Mouse (Mus musculus): ENCODE results near the gene Ncoa5. TPM values are rescaled to one million over a fixed set of nuclear protein-coding genes. Genes with fewer than 3 reads are reported as not detected.

The Ncoa5 gene
- polyA plus RNA-seq, 1 experiment from 2014 or later = 11.9 TPM

GRCm38 (mm10) chr2:164979749-164980148 lies 54.9 kb downstream of the Ncoa5 start:
- Histone ChIP-seq H3K4me3 (ENCODE audit: low read depth, low read length) (no peak overlapping the region), H3K27me3 (replicated peaks; ENCODE audit: control insufficient read depth, insufficient read depth, low read length) (no peaks in the 10 kb centered on the region), H3K9ac (ENCODE audit: low read depth, low read length) (no peak overlapping the region), H3K4me2 (replicated peaks; ENCODE audit: low read depth) (no peak overlapping the region), H3K36me3 (ENCODE audit: control insufficient read depth, insufficient read depth) (no peaks in the 10 kb centered on the region), H3K27ac (ENCODE audit: low read depth, low read length) (no peak overlapping the region), H3K9me3 (ENCODE audit: control insufficient read depth) (no peaks in the 10 kb centered on the region), H3K4me1 (replicated peaks; ENCODE audit: control insufficient read depth, insufficient read depth, low read length) (no peaks in the 10 kb centered on the region)
- ATAC-seq = no peak
- WGBS = 33% methylated on average over 7 of the region's 7 CpGs
- TF ChIP-seq CTCF (IDR thresholded peaks at IDR 0.05; ENCODE audit: low read depth) = no peak

- 85% methylated on average over 6 of the region's 6 CpGs for WGBS
- Histone ChIP-seq H3K4me3 (ENCODE audit: low read depth, low read length) (no peak overlapping the region), H3K9me3 (ENCODE audit: control insufficient read depth) (no peaks in the 10 kb centered on the region), H3K27me3 (replicated peaks; ENCODE audit: control insufficient read depth, insufficient read depth, low read length) (peaks cover 10% of the 10 kb centered on the region), H3K27ac (ENCODE audit: low read depth, low read length) (no peak overlapping the region), H3K9ac (ENCODE audit: low read depth, low read length) (no peak overlapping the region), H3K4me2 (replicated peaks; ENCODE audit: low read depth) (no peak overlapping the region), H3K36me3 (ENCODE audit: control insufficient read depth, insufficient read depth) (no peaks in the 10 kb centered on the region), H3K4me1 (replicated peaks; ENCODE audit: control insufficient read depth, insufficient read depth, low read length) (no peaks in the 10 kb centered on the region)
- ATAC-seq = no peak
- no peak for TF ChIP-seq CTCF (IDR thresholded peaks at IDR 0.05; ENCODE audit: low read depth)
These were observed 59.1 kb downstream of the Ncoa5 start for GRCm38 (mm10) chr2:164975611-164976010.

DNA sequence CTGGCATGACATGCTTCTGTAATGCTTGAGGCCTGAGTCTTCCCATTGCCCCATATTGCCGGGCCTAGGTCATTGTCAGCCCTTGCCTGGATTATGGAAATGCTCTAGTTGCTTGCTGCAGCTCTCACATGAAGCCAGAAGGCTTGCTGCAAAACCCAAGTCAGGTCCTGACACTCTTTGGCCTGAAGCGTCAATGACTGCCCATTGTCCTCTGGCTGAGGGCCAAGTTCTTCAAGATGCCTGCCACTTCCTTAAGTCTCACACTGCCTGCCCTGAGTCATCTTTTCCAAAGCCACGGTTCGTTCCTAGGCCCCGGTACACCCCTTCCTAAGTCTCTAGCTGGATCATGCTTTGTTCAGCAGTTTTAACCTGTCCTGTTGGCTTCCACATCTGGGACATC lies 62.0 kb downstream of the Ncoa5 start:
- Histone ChIP-seq H3K27ac (ENCODE audit: low read depth, low read length) (no peak overlapping the region), H3K9me3 (ENCODE audit: control insufficient read depth) (no peaks in the 10 kb centered on the region), H3K27me3 (replicated peaks; ENCODE audit: control insufficient read depth, insufficient read depth, low read length) (peaks cover 39% of the 10 kb centered on the region), H3K9ac (ENCODE audit: low read depth, low read length) (no peak overlapping the region), H3K36me3 (ENCODE audit: control insufficient read depth, insufficient read depth) (no peaks in the 10 kb centered on the region), H3K4me2 (replicated peaks; ENCODE audit: low read depth) (no peak overlapping the region), H3K4me1 (replicated peaks; ENCODE audit: control insufficient read depth, insufficient read depth, low read length) (no peaks in the 10 kb centered on the region), H3K4me3 (ENCODE audit: low read depth, low read length) (no peak overlapping the region)
- 56% methylated on average over 5 of the region's 5 CpGs for WGBS
- no peak for ATAC-seq
- TF ChIP-seq CTCF (IDR thresholded peaks at IDR 0.05; ENCODE audit: low read depth) = no peak

- Histone ChIP-seq H3K27me3 (replicated peaks; ENCODE audit: control insufficient read depth, insufficient read depth, low read length) (peaks cover 52% of the 10 kb centered on the region), H3K4me1 (replicated peaks; ENCODE audit: control insufficient read depth, insufficient read depth, low read length) (no peaks in the 10 kb centered on the region), H3K9me3 (ENCODE audit: control insufficient read depth) (no peaks in the 10 kb centered on the region), H3K9ac (ENCODE audit: low read depth, low read length) (no peak overlapping the region), H3K4me3 (ENCODE audit: low read depth, low read length) (no peak overlapping the region), H3K27ac (ENCODE audit: low read depth, low read length) (no peak overlapping the region), H3K4me2 (replicated peaks; ENCODE audit: low read depth) (no peak overlapping the region), H3K36me3 (ENCODE audit: control insufficient read depth, insufficient read depth) (no peaks in the 10 kb centered on the region)
- WGBS = 1% methylated on average over 42 of the region's 42 CpGs
- ATAC-seq = no peak
- no peak for TF ChIP-seq CTCF (IDR thresholded peaks at IDR 0.05; ENCODE audit: low read depth)
These were observed 64.0 kb downstream of the Ncoa5 start for GRCm38 (mm10) chr2:164970631-164971196.

GRCm38 (mm10) chr2:164969348-164969781 lies 65.3 kb downstream of the Ncoa5 start:
- Histone ChIP-seq H3K4me3 (ENCODE audit: low read depth, low read length) (no peak overlapping the region), H3K9ac (ENCODE audit: low read depth, low read length) (no peak overlapping the region), H3K36me3 (ENCODE audit: control insufficient read depth, insufficient read depth) (no peaks in the 10 kb centered on the region), H3K9me3 (ENCODE audit: control insufficient read depth) (no peaks in the 10 kb centered on the region), H3K4me1 (replicated peaks; ENCODE audit: control insufficient read depth, insufficient read depth, low read length) (no peaks in the 10 kb centered on the region), H3K27me3 (replicated peaks; ENCODE audit: control insufficient read depth, insufficient read depth, low read length) (peaks cover 52% of the 10 kb centered on the region), H3K4me2 (replicated peaks; ENCODE audit: low read depth) (no peak overlapping the region), H3K27ac (ENCODE audit: low read depth, low read length) (no peak overlapping the region)
- ATAC-seq = no peak
- WGBS = 6% methylated on average over 21 of the region's 21 CpGs
- TF ChIP-seq CTCF (IDR thresholded peaks at IDR 0.05; ENCODE audit: low read depth) = no peak

GRCm38 (mm10) chr2:164968451-164968851 lies 66.2 kb downstream of the Ncoa5 start:
- no peak for TF ChIP-seq CTCF (IDR thresholded peaks at IDR 0.05; ENCODE audit: low read depth)
- peak overlapping the region; percentile 18 for H3K4me3 ChIP-seq (ENCODE audit: low read depth, low read length)
- no peak overlapping the region for H3K27ac ChIP-seq (ENCODE audit: low read depth, low read length)
- no peak overlapping the region for H3K9ac ChIP-seq (ENCODE audit: low read depth, low read length)
- WGBS = under 1% methylated on average over 27 of the region's 29 CpGs
- H3K4me2 ChIP-seq (replicated peaks; ENCODE audit: low read depth) = peak overlapping the region; percentile 46
- ATAC-seq = 0 out of 2 replicates have a peak, but pooled peaks have one; percentile 43
- no peaks in the 10 kb centered on the region for H3K4me1 ChIP-seq (replicated peaks; ENCODE audit: control insufficient read depth, insufficient read depth, low read length)
- no peaks in the 10 kb centered on the region for H3K36me3 ChIP-seq (ENCODE audit: control insufficient read depth, insufficient read depth)
- peaks cover 52% of the 10 kb centered on the region for H3K27me3 ChIP-seq (replicated peaks; ENCODE audit: control insufficient read depth, insufficient read depth, low read length)
- H3K9me3 ChIP-seq (ENCODE audit: control insufficient read depth) = no peaks in the 10 kb centered on the region

Data from intestine, postnatal 0 days (tissue).